Mouse (Mus musculus): ENCODE results near the gene Alg14. TPM values are rescaled to one million over a fixed set of nuclear protein-coding genes. Genes with fewer than 3 reads are reported as not detected.

The Alg14 gene
- polyA plus RNA-seq, 1 experiment, result 14.5 TPM

DNA sequence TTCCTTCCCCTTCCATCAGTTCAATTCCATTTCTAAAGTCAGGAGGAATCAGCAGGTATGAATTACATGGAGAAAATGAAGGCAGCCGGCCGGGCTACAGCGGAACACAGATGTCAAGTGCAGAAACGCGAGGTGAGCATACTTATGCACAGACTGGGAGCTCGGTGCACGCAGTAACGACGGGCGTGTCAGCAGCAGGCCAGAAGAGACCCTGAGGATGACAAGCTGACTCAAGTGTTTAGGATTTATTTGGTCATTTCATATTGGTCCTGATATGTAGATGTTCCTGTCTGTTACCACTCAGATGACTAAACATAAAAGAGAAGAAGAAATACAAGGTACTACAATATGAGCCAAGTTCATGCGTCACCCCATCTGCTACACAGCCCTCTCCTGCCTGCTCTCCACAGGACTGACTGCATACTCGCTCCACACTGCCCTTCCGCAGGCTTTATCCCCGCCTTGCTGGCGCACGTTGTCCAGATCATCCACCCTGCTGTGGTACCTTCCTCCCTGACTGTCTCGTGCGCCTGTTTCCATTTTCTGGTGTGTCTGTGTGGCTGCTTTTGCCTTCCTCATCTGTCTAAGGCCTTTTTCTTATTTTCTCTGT lies 63.4 kb downstream of the Alg14 start:
- TF ChIP-seq CTCF (IDR thresholded peaks at IDR 0.05; ENCODE audit: borderline replicate concordance, control insufficient read depth, extremely low read depth, insufficient read depth, low read length, poor library complexity) (no peak), POLR2A (IDR thresholded peaks at IDR 0.05; ENCODE audit: control insufficient read depth, extremely low read depth, insufficient read depth, low read length, poor library complexity) (no peak)
- no peak overlapping the region for H3K4me3 ChIP-seq (ENCODE audit: control insufficient read depth, insufficient read depth, low read length)
- H3K36me3 ChIP-seq (ENCODE audit: control insufficient read depth, insufficient read depth, low read length), result no peaks in the 10 kb centered on the region
- H3K27ac ChIP-seq (ENCODE audit: control insufficient read depth, insufficient read depth, low read length), result no peak overlapping the region
- no peaks in the 10 kb centered on the region for H3K27me3 ChIP-seq (ENCODE audit: control insufficient read depth, insufficient read depth, low read length)
- DNase-seq, result no peak
- H3K4me1 ChIP-seq (replicated peaks; ENCODE audit: control insufficient read depth, insufficient read depth, low read length), result peaks cover 4% of the 10 kb centered on the region
- WGBS, result 88% methylated on average over 18 of the region's 18 CpGs

DNA sequence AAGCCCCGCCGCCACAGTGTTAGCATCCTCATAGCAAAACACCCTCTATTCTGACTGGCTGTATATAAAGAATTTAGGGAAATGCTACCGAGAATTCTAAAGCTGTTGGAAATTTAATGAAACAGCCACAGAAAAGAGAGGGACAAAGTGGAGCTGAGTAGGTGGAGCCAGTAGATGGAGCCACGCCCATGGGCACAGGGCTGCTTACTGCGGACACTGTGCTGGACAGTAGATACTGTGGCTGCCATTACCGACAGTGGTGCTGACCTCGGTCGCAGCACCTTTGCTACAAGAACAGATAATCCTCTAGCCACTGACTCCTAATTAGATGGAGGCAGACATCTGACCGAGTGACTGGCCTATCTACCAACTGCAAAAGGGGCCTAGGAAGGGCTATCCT lies 64.0 kb downstream of the Alg14 start:
- TF ChIP-seq POLR2A (IDR thresholded peaks at IDR 0.05; ENCODE audit: control insufficient read depth, extremely low read depth, insufficient read depth, low read length, poor library complexity) (no peak), CTCF (IDR thresholded peaks at IDR 0.05; ENCODE audit: borderline replicate concordance, control insufficient read depth, extremely low read depth, insufficient read depth, low read length, poor library complexity) (no peak)
- peaks cover 4% of the 10 kb centered on the region for H3K4me1 ChIP-seq (replicated peaks; ENCODE audit: control insufficient read depth, insufficient read depth, low read length)
- no peak overlapping the region for H3K4me3 ChIP-seq (ENCODE audit: control insufficient read depth, insufficient read depth, low read length)
- DNase-seq, result no peak
- H3K27ac ChIP-seq (ENCODE audit: control insufficient read depth, insufficient read depth, low read length), result no peak overlapping the region
- 94% methylated on average over 9 of the region's 9 CpGs for WGBS
- H3K36me3 ChIP-seq (ENCODE audit: control insufficient read depth, insufficient read depth, low read length), result no peaks in the 10 kb centered on the region
- no peaks in the 10 kb centered on the region for H3K27me3 ChIP-seq (ENCODE audit: control insufficient read depth, insufficient read depth, low read length)

DNA sequence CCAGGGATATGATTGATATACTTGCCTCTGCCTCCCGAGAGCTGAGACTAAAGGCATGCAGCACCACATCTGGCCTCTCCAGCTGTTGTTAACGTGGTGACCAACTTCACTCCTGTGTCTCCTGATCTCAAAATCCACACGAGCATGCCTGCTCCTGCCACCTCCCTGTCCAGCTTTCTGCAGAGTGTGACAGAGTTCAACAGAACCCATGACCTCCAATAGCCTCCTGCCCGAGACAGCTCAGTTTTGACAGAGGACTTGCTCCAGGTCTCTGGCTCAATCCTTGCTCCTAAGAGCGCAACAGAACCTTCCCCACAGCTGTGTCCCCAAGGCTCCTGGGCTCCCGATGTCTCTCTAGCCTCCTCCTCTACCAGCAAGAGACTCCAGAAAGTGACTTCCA lies 64.5 kb downstream of the Alg14 start:
- H3K27ac ChIP-seq (ENCODE audit: control insufficient read depth, insufficient read depth, low read length), result no peak overlapping the region
- no peak for DNase-seq
- H3K4me3 ChIP-seq (ENCODE audit: control insufficient read depth, insufficient read depth, low read length), result no peak overlapping the region
- no peaks in the 10 kb centered on the region for H3K36me3 ChIP-seq (ENCODE audit: control insufficient read depth, insufficient read depth, low read length)
- H3K4me1 ChIP-seq (replicated peaks; ENCODE audit: control insufficient read depth, insufficient read depth, low read length), result peaks cover 8% of the 10 kb centered on the region
- no peaks in the 10 kb centered on the region for H3K27me3 ChIP-seq (ENCODE audit: control insufficient read depth, insufficient read depth, low read length)
- no peak for TF ChIP-seq POLR2A (IDR thresholded peaks at IDR 0.05; ENCODE audit: control insufficient read depth, extremely low read depth, insufficient read depth, low read length, poor library complexity)
- no peak for TF ChIP-seq CTCF (IDR thresholded peaks at IDR 0.05; ENCODE audit: borderline replicate concordance, control insufficient read depth, extremely low read depth, insufficient read depth, low read length, poor library complexity)
- 94% methylated on average over 6 of the region's 6 CpGs for WGBS

DNA sequence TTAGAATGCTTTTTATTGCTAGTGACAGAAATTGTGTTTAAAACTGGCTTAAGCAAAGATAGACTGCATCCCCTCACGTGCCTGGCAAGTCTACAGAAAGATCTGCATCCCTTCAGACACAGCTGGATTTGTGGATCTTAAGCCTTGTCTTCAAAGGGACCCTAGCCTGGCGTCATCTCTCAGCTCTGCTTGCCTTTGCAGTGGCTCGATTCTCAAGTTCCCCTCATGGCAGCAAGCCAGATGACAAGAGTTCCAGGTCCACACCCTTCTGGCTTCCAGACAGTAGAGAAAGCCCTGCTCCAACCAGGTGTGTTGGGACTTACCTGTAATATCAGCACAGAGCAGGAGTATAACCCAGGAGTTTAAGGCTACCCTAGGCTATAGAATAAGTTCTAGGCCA lies 65.5 kb downstream of the Alg14 start:
- H3K27ac ChIP-seq (ENCODE audit: control insufficient read depth, insufficient read depth, low read length), result no peak overlapping the region
- H3K4me1 ChIP-seq (replicated peaks; ENCODE audit: control insufficient read depth, insufficient read depth, low read length), result peaks cover 13% of the 10 kb centered on the region
- no peak for TF ChIP-seq CTCF (IDR thresholded peaks at IDR 0.05; ENCODE audit: borderline replicate concordance, control insufficient read depth, extremely low read depth, insufficient read depth, low read length, poor library complexity)
- TF ChIP-seq POLR2A (IDR thresholded peaks at IDR 0.05; ENCODE audit: control insufficient read depth, extremely low read depth, insufficient read depth, low read length, poor library complexity), result no peak
- H3K36me3 ChIP-seq (ENCODE audit: control insufficient read depth, insufficient read depth, low read length), result no peaks in the 10 kb centered on the region
- H3K27me3 ChIP-seq (ENCODE audit: control insufficient read depth, insufficient read depth, low read length), result no peaks in the 10 kb centered on the region
- 82% methylated on average over 3 of the region's 3 CpGs for WGBS
- no peak overlapping the region for H3K4me3 ChIP-seq (ENCODE audit: control insufficient read depth, insufficient read depth, low read length)
- no peak for DNase-seq

DNA sequence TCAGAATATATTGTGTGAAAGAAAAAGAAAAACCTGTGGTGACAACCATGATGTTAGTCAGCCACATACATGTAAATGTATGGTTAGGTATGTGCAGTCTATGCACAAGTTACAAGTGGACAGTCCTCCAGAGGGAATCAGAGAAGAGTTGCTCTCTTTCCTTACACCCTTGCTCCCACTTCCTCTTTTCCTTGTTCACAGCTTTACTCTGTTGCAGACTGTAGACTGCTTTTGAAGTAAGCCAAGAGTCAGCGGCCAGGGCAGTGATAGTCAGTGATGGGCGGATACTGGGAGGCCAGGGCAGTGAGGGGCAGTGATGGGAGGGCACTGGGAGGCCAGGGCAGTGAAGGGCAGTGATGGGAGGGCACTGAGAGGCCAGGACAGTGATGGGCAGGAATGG lies 66.7 kb downstream of the Alg14 start:
- no peak overlapping the region for H3K27ac ChIP-seq (ENCODE audit: control insufficient read depth, insufficient read depth, low read length)
- TF ChIP-seq POLR2A (IDR thresholded peaks at IDR 0.05; ENCODE audit: control insufficient read depth, extremely low read depth, insufficient read depth, low read length, poor library complexity), result no peak
- no peak for TF ChIP-seq CTCF (IDR thresholded peaks at IDR 0.05; ENCODE audit: borderline replicate concordance, control insufficient read depth, extremely low read depth, insufficient read depth, low read length, poor library complexity)
- no peak for DNase-seq
- peaks cover 15% of the 10 kb centered on the region for H3K4me1 ChIP-seq (replicated peaks; ENCODE audit: control insufficient read depth, insufficient read depth, low read length)
- WGBS, result 71% methylated on average over 2 of the region's 2 CpGs
- no peak overlapping the region for H3K4me3 ChIP-seq (ENCODE audit: control insufficient read depth, insufficient read depth, low read length)
- no peaks in the 10 kb centered on the region for H3K27me3 ChIP-seq (ENCODE audit: control insufficient read depth, insufficient read depth, low read length)
- H3K36me3 ChIP-seq (ENCODE audit: control insufficient read depth, insufficient read depth, low read length), result no peaks in the 10 kb centered on the region

DNA sequence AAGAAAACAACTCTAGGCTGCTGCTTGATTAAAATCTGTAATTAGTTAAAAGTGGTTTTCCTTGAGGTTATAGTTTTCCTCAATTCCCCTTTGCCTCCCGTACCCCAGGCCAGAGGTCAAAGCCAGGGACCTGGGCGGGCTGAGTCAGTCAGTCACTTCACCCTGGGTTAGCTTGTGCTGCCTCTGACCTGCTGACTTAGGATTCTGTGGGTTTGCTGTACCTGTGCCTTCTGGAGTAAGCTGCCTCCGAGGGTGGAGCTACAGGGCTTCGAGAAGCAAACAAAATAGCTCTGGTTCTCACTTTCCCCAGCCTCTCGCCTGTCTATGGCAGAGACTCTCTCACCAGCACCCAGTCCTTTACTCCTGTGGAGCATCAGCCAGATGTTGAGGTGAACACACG lies 67.3 kb downstream of the Alg14 start:
- Histone ChIP-seq H3K4me1 (replicated peaks; ENCODE audit: control insufficient read depth, insufficient read depth, low read length) (peaks cover 17% of the 10 kb centered on the region), H3K36me3 (ENCODE audit: control insufficient read depth, insufficient read depth, low read length) (no peaks in the 10 kb centered on the region), H3K4me3 (ENCODE audit: control insufficient read depth, insufficient read depth, low read length) (no peak overlapping the region), H3K27me3 (ENCODE audit: control insufficient read depth, insufficient read depth, low read length) (no peaks in the 10 kb centered on the region), H3K27ac (ENCODE audit: control insufficient read depth, insufficient read depth, low read length) (no peak overlapping the region)
- WGBS, result 86% methylated on average over 6 of the region's 6 CpGs
- TF ChIP-seq CTCF (IDR thresholded peaks at IDR 0.05; ENCODE audit: borderline replicate concordance, control insufficient read depth, extremely low read depth, insufficient read depth, low read length, poor library complexity) (no peak), POLR2A (IDR thresholded peaks at IDR 0.05; ENCODE audit: control insufficient read depth, extremely low read depth, insufficient read depth, low read length, poor library complexity) (no peak)
- DNase-seq, result no peak

DNA sequence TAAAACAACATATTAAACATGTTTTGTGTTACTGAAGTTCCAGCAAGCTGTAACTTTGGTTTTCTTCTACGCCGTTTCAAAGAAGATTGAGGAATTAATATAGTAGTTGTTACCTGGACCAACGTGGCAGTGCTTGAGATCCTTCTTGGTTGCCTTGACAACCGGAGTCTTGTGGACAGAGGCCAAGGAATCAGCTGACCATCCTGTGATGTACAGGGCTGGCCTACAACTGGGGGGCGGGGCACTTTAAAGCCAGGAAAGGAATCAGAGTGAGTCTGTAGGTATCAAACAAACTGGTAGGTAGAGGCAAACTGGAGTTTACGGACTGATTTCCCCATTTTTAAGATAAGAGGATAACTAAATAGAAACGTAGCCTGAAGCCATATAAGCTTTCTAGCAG lies 67.7 kb downstream of the Alg14 start:
- H3K4me1 ChIP-seq (replicated peaks; ENCODE audit: control insufficient read depth, insufficient read depth, low read length), result peaks cover 19% of the 10 kb centered on the region
- H3K4me3 ChIP-seq (ENCODE audit: control insufficient read depth, insufficient read depth, low read length), result no peak overlapping the region
- DNase-seq, result no peak
- no peak overlapping the region for H3K27ac ChIP-seq (ENCODE audit: control insufficient read depth, insufficient read depth, low read length)
- TF ChIP-seq CTCF (IDR thresholded peaks at IDR 0.05; ENCODE audit: borderline replicate concordance, control insufficient read depth, extremely low read depth, insufficient read depth, low read length, poor library complexity) (no peak), POLR2A (IDR thresholded peaks at IDR 0.05; ENCODE audit: control insufficient read depth, extremely low read depth, insufficient read depth, low read length, poor library complexity) (no peak)
- no peaks in the 10 kb centered on the region for H3K36me3 ChIP-seq (ENCODE audit: control insufficient read depth, insufficient read depth, low read length)
- 96% methylated on average over 7 of the region's 7 CpGs for WGBS
- no peaks in the 10 kb centered on the region for H3K27me3 ChIP-seq (ENCODE audit: control insufficient read depth, insufficient read depth, low read length)
